Mouse (Mus musculus) heart, embryonic 10.5 days (tissue): Measurements from ENCODE around the gene Nop10. TPM values are rescaled to one million over a fixed set of nuclear protein-coding genes. Genes with fewer than 3 reads are reported as not detected.

Experiments
- DNase-seq: peaks from one replicate; pipeline ENCODE4 v3.0.0-alpha.2; 2017; ENCODE audit warnings: low spot score
- H3K27ac ChIP-seq: fragments of 300-500 bp; sonication (generic); 2 replicates; pipeline ENCODE4 v1.5.1; 2016; ENCODE audit warnings: mild to moderate bottlenecking
- H3K27me3 ChIP-seq: fragments of 300-500 bp; sonication (generic); 2 replicates; pipeline ENCODE4 v1.6.1; 2016; ENCODE audit warnings: mild to moderate bottlenecking; ENCODE audit not compliant: poor library complexity, insufficient read depth, severe bottlenecking
- H3K36me3 ChIP-seq: fragments of 300-500 bp; sonication (generic); 2 replicates; pipeline ENCODE4 v1.6.1; 2016; ENCODE audit warnings: mild to moderate bottlenecking, moderate library complexity
- H3K4me1 ChIP-seq: fragments of 300-500 bp; sonication (generic); 2 replicates; pipeline ENCODE4 v1.6.1; 2016; ENCODE audit warnings: mild to moderate bottlenecking
- H3K4me3 ChIP-seq: fragments of 300-500 bp; sonication (generic); 2 replicates; pipeline ENCODE4 v1.5.1; 2016; ENCODE audit warnings: mild to moderate bottlenecking, moderate library complexity
- H3K9me3 ChIP-seq: fragments of 300-500 bp; sonication (generic); 2 replicates; pipeline ENCODE4 v1.6.1; 2016; ENCODE audit warnings: mild to moderate bottlenecking, moderate library complexity
- WGBS: fragments of 180-500 bp; shearing (Covaris S2); methylation state at CpG from one replicate; pipeline ENCODE4 v1.1.7; 2016; 5-methylcytosine and 5-hydroxymethylcytosine counted together
- polyA plus RNA-seq: library from polyadenylated mRNA; unstranded; fragments of >200 nt; fragmentation: Nextera tagmentation; extraction: Ambion mirVana; gene quantifications from 2 replicates; pipeline ENCODE4 v1.2.1, GENCODE M21; 2016

Gene Nop10
- polyA plus RNA-seq: 188 and 206 TPM in 2 replicates

GRCm38 (mm10) chr2:112261748-112262653 is at the start of gene Nop10:
TSS of gene Nop10 (plus strand) at chr2:112261926.
- WGBS: under 1% methylated on average over 36 of the region's 36 CpGs
- Histone ChIP-seq H3K9me3 (no peaks in the 10 kb centered on the region), H3K36me3 (0 out of 2 replicates have a peak, but pooled peaks cover 2% of the 10 kb centered on the region), H3K27ac (peak within 1 kb of the TSS; percentile 88), H3K27me3 (no peaks in the 10 kb centered on the region), H3K4me3 (peak within 1 kb of the TSS; percentile 70), H3K4me1 (peaks cover 12% of the 10 kb centered on the region; the same call in 1 of the 2 replicates)
- peak; percentile 91 for DNase-seq

DNA sequence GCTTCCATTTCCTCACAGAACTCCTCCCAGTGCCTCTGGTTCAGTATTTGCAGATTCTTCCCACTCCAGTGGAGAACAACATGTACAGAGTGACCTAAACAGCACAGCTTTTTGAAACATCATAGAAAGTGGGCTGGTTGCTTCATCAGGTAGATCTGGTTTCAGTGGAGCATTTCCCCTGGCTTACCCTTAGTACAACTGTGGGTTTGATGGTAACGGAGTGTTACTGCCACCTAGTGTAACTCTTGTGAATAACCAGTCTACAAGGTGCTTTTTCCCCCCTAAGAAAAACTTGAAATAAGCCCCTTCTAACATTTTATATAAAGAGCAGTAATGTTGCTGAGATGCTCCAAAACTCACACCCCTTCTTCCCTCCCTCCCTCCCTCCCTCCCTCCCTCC is 45.7 kb upstream of the Nop10 start:
- Histone ChIP-seq H3K9me3 (no peaks in the 10 kb centered on the region), H3K27me3 (no peaks in the 10 kb centered on the region), H3K27ac (no peak overlapping the region), H3K4me3 (no peak overlapping the region), H3K36me3 (no peaks in the 10 kb centered on the region), H3K4me1 (no peaks in the 10 kb centered on the region)
- WGBS: 7% methylated on average over 1 of the region's 1 CpGs
- no peak for DNase-seq

DNA sequence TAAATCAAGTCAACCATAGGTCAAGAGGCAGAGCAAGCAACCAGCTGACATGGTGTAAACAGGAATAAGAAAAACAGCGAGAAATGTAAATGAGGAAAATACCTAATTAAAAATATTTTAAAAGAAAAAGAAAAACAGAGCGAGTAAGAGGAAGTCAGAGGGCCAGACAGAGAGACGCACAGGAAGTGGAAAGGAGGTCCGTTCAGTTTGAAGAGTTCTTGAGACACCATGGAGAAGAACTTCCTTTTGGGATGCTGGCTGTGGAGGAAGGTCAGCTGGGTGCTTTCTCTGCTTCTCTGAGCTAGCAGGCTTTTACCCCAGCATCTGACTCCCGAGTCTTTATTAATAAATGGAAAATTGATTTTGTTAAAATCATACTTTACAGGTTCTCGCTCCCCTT is 44.1 kb upstream of the Nop10 start:
- 74% methylated on average over 6 of the region's 6 CpGs for WGBS
- Histone ChIP-seq H3K36me3 (no peaks in the 10 kb centered on the region), H3K4me3 (no peak overlapping the region), H3K27ac (no peak overlapping the region), H3K4me1 (no peaks in the 10 kb centered on the region), H3K27me3 (no peaks in the 10 kb centered on the region), H3K9me3 (no peaks in the 10 kb centered on the region)
- no peak for DNase-seq

GRCm38 (mm10) chr2:112220880-112221279 is 40.8 kb upstream of the Nop10 start:
- no peak overlapping the region for H3K4me3 ChIP-seq
- no peaks in the 10 kb centered on the region for H3K4me1 ChIP-seq
- H3K9me3 ChIP-seq: no peaks in the 10 kb centered on the region
- DNase-seq: no peak
- 73% methylated on average over 5 of the region's 5 CpGs for WGBS
- H3K27ac ChIP-seq: no peak overlapping the region
- no peaks in the 10 kb centered on the region for H3K36me3 ChIP-seq
- no peaks in the 10 kb centered on the region for H3K27me3 ChIP-seq

- H3K9me3 ChIP-seq: no peaks in the 10 kb centered on the region
- DNase-seq: no peak
- WGBS: 51% methylated on average over 5 of the region's 5 CpGs
- H3K4me3 ChIP-seq: no peak overlapping the region
- H3K27me3 ChIP-seq: no peaks in the 10 kb centered on the region
- H3K36me3 ChIP-seq: no peaks in the 10 kb centered on the region
- no peak overlapping the region for H3K27ac ChIP-seq
- no peaks in the 10 kb centered on the region for H3K4me1 ChIP-seq
These were observed 39.1 kb upstream of the Nop10 start for GRCm38 (mm10) chr2:112222607-112223006.

GRCm38 (mm10) chr2:112224356-112224755 is 37.4 kb upstream of the Nop10 start:
- DNase-seq: no peak
- H3K4me1 ChIP-seq: no peaks in the 10 kb centered on the region
- no peak overlapping the region for H3K27ac ChIP-seq
- H3K4me3 ChIP-seq: no peak overlapping the region
- H3K9me3 ChIP-seq: no peaks in the 10 kb centered on the region
- no peaks in the 10 kb centered on the region for H3K27me3 ChIP-seq
- 57% methylated on average over 4 of the region's 4 CpGs for WGBS
- H3K36me3 ChIP-seq: no peaks in the 10 kb centered on the region

GRCm38 (mm10) chr2:112232623-112233022 is 29.1 kb upstream of the Nop10 start:
- no peak for DNase-seq
- Histone ChIP-seq H3K27me3 (no peaks in the 10 kb centered on the region), H3K4me3 (no peak overlapping the region), H3K36me3 (no peaks in the 10 kb centered on the region), H3K9me3 (no peaks in the 10 kb centered on the region), H3K27ac (no peak overlapping the region), H3K4me1 (no peaks in the 10 kb centered on the region)
- WGBS: 77% methylated on average over 1 of the region's 1 CpGs

GRCm38 (mm10) chr2:112236620-112237019 is 25.1 kb upstream of the Nop10 start:
- 82% methylated on average over 2 of the region's 2 CpGs for WGBS
- Histone ChIP-seq H3K4me3 (no peak overlapping the region), H3K4me1 (peaks cover 23% of the 10 kb centered on the region), H3K36me3 (no peaks in the 10 kb centered on the region), H3K27me3 (no peaks in the 10 kb centered on the region), H3K27ac (no peak overlapping the region), H3K9me3 (no peaks in the 10 kb centered on the region)
- no peak for DNase-seq

- Histone ChIP-seq H3K27ac (no peak overlapping the region), H3K4me3 (no peak overlapping the region), H3K9me3 (no peaks in the 10 kb centered on the region), H3K4me1 (peaks cover 28% of the 10 kb centered on the region), H3K27me3 (0 out of 2 replicates have a peak, but pooled peaks cover 5% of the 10 kb centered on the region), H3K36me3 (0 out of 2 replicates have a peak, but pooled peaks cover 4% of the 10 kb centered on the region)
- WGBS: 5% methylated on average over 4 of the region's 4 CpGs
- no peak for DNase-seq
These were observed 23.7 kb upstream of the Nop10 start for GRCm38 (mm10) chr2:112238006-112238405.

DNA sequence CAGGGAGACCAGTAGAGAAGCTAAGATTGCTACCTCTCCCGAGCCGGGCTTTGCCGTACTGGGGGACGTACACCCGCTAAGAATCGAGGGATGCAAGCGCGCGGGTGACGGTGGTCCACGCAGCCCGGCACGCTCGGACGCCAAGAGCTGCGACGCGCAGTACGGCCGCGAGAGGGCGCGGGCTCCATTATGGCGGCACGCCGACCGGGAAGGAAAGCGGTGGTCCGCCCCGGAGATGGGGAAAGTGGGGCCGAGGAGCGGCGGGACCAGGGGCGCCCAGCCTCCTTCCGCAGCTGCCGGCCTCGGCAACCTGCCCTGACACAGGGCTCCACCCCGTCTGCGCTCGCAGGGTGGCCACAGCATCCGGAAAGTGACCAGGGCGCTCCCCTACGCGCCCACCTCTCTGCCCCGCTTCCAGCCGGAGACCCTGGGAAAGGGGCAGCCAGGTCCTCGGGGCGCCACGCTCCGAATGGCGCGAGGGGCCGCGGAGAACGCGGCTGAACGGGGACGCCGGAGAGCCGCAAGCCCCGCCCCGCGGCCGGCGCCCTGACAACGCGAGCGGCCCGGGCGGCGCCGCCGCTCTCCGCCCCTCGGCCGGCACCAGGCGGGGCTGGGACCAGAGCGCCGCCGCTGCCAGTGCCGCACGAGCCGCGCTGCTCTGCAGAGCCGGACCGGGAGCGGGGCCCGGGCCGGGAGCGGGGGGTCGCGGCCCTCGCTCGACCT is 22.4 kb upstream of the Nop10 start, which contains the start of gene Lpcat4:
Lpcat4 (plus strand) TSS at position 257 of the 723 bp plus-strand sequence.
- Histone ChIP-seq H3K4me1 (peaks cover 29% of the 10 kb centered on the region), H3K4me3 (peak within 1 kb of the TSS; percentile 86), H3K36me3 (peaks cover 16% of the 10 kb centered on the region), H3K27me3 (0 out of 2 replicates have a peak, but pooled peaks cover 5% of the 10 kb centered on the region), H3K27ac (peak within 1 kb of the TSS; percentile 96), H3K9me3 (no peaks in the 10 kb centered on the region)
- WGBS: under 1% methylated on average over 91 of the region's 94 CpGs
- DNase-seq: peak; percentile 90

GRCm38 (mm10) chr2:112239935-112240721 is 21.6 kb upstream of the Nop10 start:
- Histone ChIP-seq H3K9me3 (no peaks in the 10 kb centered on the region), H3K27me3 (0 out of 2 replicates have a peak, but pooled peaks cover 5% of the 10 kb centered on the region), H3K27ac (peak overlapping the region; percentile 96), H3K4me1 (peaks cover 29% of the 10 kb centered on the region), H3K36me3 (peaks cover 20% of the 10 kb centered on the region), H3K4me3 (peak overlapping the region; percentile 86)
- under 1% methylated on average over 28 of the region's 28 CpGs for WGBS
- no peak for DNase-seq

DNA sequence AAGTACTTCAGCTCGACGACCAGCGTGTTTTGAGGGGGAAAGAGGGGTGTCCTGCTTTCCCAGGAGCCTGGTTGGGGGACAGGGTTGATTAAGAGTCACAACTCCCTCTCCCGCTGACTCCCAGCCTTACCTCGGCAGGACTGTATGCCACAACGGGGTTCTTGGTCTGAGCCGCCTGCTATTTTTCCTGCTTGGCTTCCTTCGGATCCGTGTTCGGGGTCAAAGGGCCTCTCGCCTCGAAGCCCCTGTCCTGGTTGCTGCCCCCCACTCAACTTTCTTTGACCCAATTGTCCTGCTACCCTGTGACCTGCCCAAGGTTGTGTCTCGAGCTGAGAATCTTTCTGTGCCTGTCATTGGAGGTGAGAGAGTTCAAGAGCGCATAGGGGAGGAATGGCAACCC is 19.9 kb upstream of the Nop10 start:
- no peaks in the 10 kb centered on the region for H3K9me3 ChIP-seq
- H3K4me1 ChIP-seq: peaks cover 29% of the 10 kb centered on the region
- DNase-seq: no peak
- H3K27me3 ChIP-seq: 0 out of 2 replicates have a peak, but pooled peaks cover 5% of the 10 kb centered on the region
- H3K36me3 ChIP-seq: peaks cover 31% of the 10 kb centered on the region
- no peak overlapping the region for H3K4me3 ChIP-seq
- WGBS: 80% methylated on average over 14 of the region's 14 CpGs
- H3K27ac ChIP-seq: no peak overlapping the region
